Mouse (Mus musculus) retina, postnatal 1 day (tissue): ENCODE results near the gene St8sia1.
A peak's percentile ranks its signal among the peaks of the same experiment; 100 is the strongest.

Source experiments
- DNase-seq: peaks from one replicate; pipeline ENCODE4 v3.0.0-alpha.2; 2012

St8sia1 gene

DNA sequence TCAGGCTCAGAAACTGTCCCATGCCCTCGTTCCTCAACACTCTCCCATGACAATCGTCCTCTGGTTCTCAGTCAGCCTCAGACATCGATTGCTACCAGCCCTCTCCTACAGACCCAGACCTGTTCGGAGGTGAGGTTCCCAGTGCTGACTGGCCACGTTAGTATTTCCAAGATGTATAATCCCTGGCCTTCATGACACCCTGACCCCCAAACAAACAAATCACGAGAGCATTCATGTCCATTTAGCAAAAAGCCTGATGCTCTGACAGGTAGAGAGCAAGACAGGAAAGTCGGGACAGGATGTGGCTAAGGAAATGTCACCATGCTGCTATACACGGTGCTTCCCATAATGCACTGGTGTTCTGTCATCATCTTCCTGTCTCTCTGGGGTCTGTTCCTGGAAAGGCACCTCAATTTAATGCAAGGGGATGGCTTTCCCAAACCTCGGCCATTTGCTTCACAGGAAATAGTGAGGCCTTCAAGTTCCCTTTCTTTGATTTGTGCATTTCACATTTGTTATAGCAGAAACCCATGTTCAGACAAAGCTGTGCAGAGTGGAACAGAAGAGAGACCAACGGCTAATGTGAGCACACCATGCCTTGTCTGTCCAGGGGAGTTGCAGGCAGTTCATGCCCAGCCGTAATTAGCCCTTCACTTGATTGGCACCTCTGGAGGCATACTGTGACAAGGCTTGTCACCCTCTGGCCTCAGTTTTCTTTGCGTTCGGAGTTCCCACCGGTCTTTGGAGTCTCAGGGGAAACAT is 184.3 kb downstream of the St8sia1 start:
- DNase-seq = no peak

DNA sequence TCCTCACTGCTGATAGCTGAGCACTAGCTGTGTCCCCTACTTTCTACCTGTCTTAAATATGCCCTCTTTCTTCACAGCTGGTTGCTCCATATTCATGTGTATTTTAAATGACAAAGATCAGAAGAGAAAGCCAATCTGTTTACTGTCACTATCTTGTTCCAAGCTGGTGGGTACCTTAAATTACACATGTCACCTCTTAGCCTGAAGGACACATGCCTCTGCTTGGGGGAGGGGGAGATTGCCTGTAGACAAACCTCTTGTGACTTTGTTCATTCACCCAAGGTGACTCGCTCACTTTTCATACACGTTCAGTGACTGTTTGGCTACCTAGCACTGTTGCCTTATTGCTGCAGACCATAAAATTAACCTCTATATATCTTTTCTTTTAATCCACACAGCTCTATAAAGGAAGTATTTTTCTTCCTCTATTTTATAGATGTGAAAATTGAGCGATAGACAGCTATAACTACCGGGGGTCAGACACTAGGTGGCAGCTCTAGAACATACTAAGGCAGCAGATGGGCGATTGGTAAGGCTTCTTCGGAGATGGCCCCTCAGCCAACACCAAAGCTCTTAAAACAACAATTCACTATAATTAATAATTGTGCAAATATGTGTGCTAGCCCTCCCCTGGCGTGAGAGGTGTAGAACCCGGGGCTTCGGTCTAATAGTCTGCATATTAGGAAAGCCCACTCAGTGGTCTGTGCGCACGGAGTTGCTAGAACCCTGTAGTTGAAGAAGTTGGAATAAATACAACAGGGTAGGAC is 185.0 kb downstream of the St8sia1 start:
- peak; percentile 68 for DNase-seq

DNA sequence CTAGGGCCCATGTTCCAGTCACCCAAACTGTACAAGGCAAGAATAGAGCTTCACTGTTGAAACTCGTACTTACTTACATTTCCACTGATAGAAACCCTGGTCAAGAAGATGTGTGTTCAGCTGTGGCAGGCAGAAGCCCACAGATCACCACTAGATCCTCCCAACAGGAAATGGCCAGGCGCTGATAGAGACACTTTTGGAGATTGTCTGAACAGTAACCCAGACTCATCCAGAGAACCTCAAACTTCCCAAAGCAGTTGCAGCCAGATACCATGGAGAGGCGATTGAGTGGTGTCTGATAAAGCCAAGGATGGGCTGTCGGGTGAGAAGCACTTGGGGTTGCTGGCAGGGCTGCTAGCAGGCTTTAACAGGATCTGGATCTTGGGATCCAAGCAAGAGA is 187.3 kb downstream of the St8sia1 start:
- DNase-seq = no peak

DNA sequence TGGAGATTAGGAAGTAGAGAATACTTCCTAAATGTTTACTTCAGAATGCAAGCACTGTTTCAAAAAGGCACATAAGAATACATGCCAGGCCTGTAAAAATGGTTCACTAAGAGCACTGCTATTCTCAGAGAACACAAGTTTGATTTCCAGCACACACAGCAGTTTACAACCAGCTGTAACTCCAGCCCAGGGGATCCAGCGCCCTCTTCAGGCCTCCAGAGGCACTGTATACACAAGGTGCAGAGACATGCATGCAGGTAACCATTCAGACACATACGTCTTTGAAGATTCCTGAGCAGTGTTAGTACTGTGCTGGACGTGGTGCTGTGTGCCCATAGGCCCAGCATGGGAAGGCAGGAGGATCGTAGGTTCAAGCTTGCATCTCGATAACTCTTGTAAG is 190.7 kb downstream of the St8sia1 start:
- no peak for DNase-seq

DNA sequence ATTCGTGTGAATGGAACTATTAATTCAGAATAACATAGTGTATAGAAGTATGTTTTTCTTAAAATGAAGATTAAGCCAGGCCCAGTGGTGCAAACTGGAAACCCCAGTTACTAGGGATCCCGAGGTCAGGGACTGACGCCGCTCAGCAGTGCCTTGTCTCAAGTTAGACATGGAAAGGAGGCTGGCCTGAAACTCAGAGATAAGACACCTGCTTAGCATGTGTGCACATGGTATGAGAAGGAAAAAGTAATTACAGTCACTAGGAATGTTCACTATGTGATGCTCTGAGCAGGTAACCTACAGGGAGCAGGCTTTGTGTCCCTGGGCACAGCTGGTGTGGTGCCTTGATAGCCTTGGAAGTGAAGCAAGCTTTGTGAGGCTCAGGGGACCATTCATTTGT is 192.6 kb downstream of the St8sia1 start:
- no peak for DNase-seq
